Mouse (Mus musculus): ENCODE results near the gene Ubr1. TPM values are rescaled to one million over a fixed set of nuclear protein-coding genes. Genes with fewer than 3 reads are reported as not detected.
A peak's percentile ranks its signal among the peaks of the same experiment; 100 is the strongest.

Ubr1 gene
- total and polyA plus RNA-seq, 3 experiments, result 10.7 to 18.1 (median 16.0) TPM

DNA sequence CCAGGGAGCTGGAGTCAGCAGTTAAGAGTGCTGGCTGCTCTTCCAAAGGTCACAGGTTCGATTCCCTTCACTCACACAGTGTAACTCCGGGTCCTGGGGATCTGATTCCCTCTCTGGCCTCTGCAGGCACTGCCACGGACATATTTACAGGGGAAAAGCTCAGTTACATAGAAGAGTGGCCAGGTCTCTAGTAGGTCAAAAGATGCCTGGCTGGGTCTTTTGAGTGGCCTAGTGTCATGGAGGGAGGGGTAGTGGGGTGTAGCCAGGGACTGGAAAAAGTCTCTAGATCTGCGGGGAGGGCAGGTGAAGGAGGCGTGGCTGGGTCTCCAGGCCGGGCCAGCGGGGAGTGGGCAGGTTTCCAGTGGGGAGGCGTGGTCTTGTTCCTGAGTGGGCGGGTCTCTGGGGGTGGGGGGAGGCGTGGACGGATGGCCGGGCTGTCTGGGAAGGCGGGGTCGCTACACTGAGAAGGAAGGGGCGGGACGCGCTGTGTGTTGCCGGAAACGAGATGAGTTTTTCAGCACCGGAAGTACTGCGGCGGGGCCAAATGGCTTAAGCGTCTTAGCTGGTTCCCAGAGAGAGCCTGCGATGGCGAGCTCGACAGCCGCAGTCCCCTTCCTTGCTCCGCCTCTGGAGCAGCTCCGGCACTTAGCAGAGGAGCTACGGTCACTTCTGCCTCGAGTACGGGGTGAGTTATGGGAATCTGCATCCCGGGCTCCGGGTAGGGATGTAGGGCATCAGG, 37.6 kb upstream of the Ubr1 start, which contains the start of gene Ccndbp1 (continued):
- TF ChIP-seq RCOR1 (conservative IDR thresholded peaks at IDR 0.05; ENCODE audit: low read depth, low read length) (no peak), HCFC1 (IDR thresholded peaks at IDR 0.05; ENCODE audit: low read depth, low read length) (peak; percentile 81), ZNF384 (IDR thresholded peaks at IDR 0.05; ENCODE audit: low read depth, low read length) (no peak), JUND (conservative IDR thresholded peaks at IDR 0.05; ENCODE audit: low read depth, low read length) (no peak), ZMIZ1 (IDR thresholded peaks at IDR 0.05; ENCODE audit: low read depth, low read length) (peak; percentile 66; the same call in 1 of the 2 replicates), POLR2AphosphoS2 (IDR thresholded peaks at IDR 0.05; ENCODE audit: low read depth, low read length) (no peak; the same call in 1 of the 2 replicates), MYC (IDR thresholded peaks at IDR 0.05; ENCODE audit: low read depth, low read length) (no peak)

DNA sequence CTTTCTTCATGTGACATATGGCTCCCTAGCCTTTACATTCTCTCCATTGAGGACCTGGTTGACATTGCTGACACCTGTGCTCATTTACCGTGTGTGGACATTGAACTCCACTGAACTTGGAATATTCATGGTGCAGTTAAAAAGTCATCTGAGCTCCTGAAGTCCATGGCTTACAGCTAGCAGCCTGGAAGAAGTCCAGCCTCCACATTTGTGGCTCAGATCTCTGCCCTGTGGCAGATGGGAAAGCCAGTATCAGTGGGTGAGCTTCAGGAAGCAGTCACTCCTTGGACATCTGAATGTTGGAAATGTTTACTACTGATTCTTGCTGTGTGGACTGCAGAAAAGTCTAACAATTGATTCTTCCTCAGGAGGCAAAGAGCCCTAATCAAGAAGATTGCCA, 36.5 kb upstream of the Ubr1 start:
- peaks cover 2 to 13% of the 10 kb centered on the region in 2 experiments; a peak in 2 of 4 replicates for H3K4me1 ChIP-seq (ENCODE audit: control insufficient read depth in 1 of 2, insufficient read depth in 2 of 2)
- H3K9me3 ChIP-seq (replicated peaks; ENCODE audit: low read length), result no peaks in the 10 kb centered on the region
- no peak overlapping the region for H3K27ac ChIP-seq (ENCODE audit: insufficient read depth, low read depth)
- 0 out of 2 replicates have a peak, but pooled peaks cover 2% of the 10 kb centered on the region for H3K79me2 ChIP-seq (replicated peaks; ENCODE audit: control insufficient read depth, extremely low read depth, insufficient read depth, poor library complexity, severe bottlenecking)
- no peaks in the 10 kb centered on the region for H3K27me3 ChIP-seq (replicated peaks)
- TF ChIP-seq POLR2A (IDR thresholded peaks at IDR 0.05; ENCODE audit: low read depth, low read length) (no peak), POLR2AphosphoS2 (IDR thresholded peaks at IDR 0.05; ENCODE audit: low read depth, low read length) (no peak), NELFE (IDR thresholded peaks at IDR 0.05; ENCODE audit: low read depth, low read length) (no peak), IRF4 (IDR thresholded peaks at IDR 0.05; ENCODE audit: low read depth, low read length) (no peak), CHD1 (IDR thresholded peaks at IDR 0.05; ENCODE audit: low read depth, low read length) (no peak), USF2 (conservative IDR thresholded peaks at IDR 0.05; ENCODE audit: low read depth, low read length) (no peak), PAX5 (IDR thresholded peaks at IDR 0.05; ENCODE audit: low read length) (no peak), SIN3A (IDR thresholded peaks at IDR 0.05; ENCODE audit: low read length) (no peak), RAD21 (IDR thresholded peaks at IDR 0.05; ENCODE audit: low read depth, low read length) (no peak)
- no peak overlapping the region for H3K4me2 ChIP-seq (ENCODE audit: insufficient read depth, low read depth, poor library complexity, severe bottlenecking)
- DNase-seq (ENCODE audit: extremely low read depth), result no peak
- no peak overlapping the region for H3K9ac ChIP-seq (ENCODE audit: insufficient read depth, low read depth)
- in situ Hi-C loops (cut with MboI; ENCODE audit: low pct_ligation_motif_present, low pct_unique_long_range_greater_than_20kb, low sequenced_read_pairs), result no loop called here
- H3K4me3 ChIP-seq (replicated peaks in 1 of 3; ENCODE audit: low read depth in 2 of 3, low read length in 2 of 3, poor library complexity in 1 of 3), result no peak overlapping the region
- H3K36me3 ChIP-seq (replicated peaks in 1 of 2; ENCODE audit: control insufficient read depth in 1 of 2, insufficient read depth in 1 of 2, low read length in 1 of 2), result peaks cover 8 to 22% of the 10 kb centered on the region in 2 experiments
- dilution Hi-C loops (cut with MboI; ENCODE audit: extremely low pct_ligation_motif_present, extremely low pct_unique_long_range_greater_than_20kb, low sequenced_read_pairs), result no loop called here

DNA sequence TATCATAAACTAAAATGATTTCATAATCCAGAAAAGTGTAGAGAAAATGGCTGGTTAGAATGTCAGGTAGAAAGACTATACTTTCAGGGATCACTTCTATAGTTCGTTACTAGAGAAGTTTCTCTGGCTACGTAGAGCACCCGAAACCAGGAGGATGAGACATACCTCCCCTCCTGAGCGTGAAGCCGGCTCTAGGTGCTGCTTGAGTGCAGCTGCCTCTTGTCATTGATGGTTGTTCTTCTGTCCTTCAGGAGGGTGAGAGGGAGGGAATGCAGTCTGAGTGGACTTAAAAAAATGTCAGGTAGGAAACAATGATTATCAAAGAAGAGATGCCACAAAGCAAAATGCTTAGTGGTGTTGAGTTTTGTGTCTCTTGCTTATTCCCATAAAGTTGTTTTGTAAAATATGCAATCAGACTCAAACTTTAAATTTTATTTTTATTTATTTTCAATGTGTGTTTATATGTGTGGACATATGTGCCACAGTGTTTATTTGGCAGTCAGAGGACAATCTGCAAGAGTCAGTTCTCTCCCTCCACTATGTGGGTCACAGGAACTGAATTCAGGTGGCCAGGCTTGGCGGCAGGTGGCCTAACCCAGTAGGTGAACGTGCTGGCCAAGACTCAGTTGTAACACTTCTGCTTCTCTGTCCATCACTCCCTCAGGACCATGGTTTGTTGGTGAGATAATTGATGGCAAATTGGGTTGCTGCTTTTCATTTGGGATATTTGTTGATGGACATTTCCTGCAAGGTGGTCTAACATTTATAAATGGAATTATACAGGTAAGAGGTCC, 33.7 kb upstream of the Ubr1 start:
- Histone ChIP-seq H3K27me3 (replicated peaks) (no peaks in the 10 kb centered on the region), H3K27ac (ENCODE audit: insufficient read depth, low read depth) (no peak overlapping the region), H3K9ac (ENCODE audit: insufficient read depth, low read depth) (no peak overlapping the region), H3K36me3 (replicated peaks in 1 of 2; ENCODE audit: control insufficient read depth in 1 of 2, insufficient read depth in 1 of 2, low read length in 1 of 2) (peaks cover 7 to 9% of the 10 kb centered on the region in 2 experiments), H3K4me2 (ENCODE audit: insufficient read depth, low read depth, poor library complexity, severe bottlenecking) (no peak overlapping the region), H3K4me3 (replicated peaks in 1 of 3; ENCODE audit: low read depth in 2 of 3, low read length in 2 of 3, poor library complexity in 1 of 3) (no peak overlapping the region), H3K9me3 (replicated peaks; ENCODE audit: low read length) (no peaks in the 10 kb centered on the region), H3K79me2 (replicated peaks; ENCODE audit: control insufficient read depth, extremely low read depth, insufficient read depth, poor library complexity, severe bottlenecking) (0 out of 2 replicates have a peak, but pooled peaks cover 2% of the 10 kb centered on the region), H3K4me1 (ENCODE audit: control insufficient read depth in 1 of 2, insufficient read depth in 2 of 2) (peaks cover 0 to 7% of the 10 kb centered on the region in 2 experiments; a peak in 2 of 4 replicates)
- DNase-seq (ENCODE audit: extremely low read depth), result no peak
- in situ Hi-C loops (cut with MboI; ENCODE audit: low pct_ligation_motif_present, low pct_unique_long_range_greater_than_20kb, low sequenced_read_pairs) (no loop called here), dilution Hi-C loops (cut with MboI; ENCODE audit: extremely low pct_ligation_motif_present, extremely low pct_unique_long_range_greater_than_20kb, low sequenced_read_pairs) (no loop called here)
- TF ChIP-seq PAX5 (IDR thresholded peaks at IDR 0.05; ENCODE audit: low read length) (no peak), E2F4 (IDR thresholded peaks at IDR 0.05; ENCODE audit: insufficient replicate concordance, low read depth, low read length) (no peak), MEF2A (IDR thresholded peaks at IDR 0.05; ENCODE audit: borderline replicate concordance, low read depth, low read length) (no peak), CHD1 (IDR thresholded peaks at IDR 0.05; ENCODE audit: low read depth, low read length) (no peak), ZMIZ1 (IDR thresholded peaks at IDR 0.05; ENCODE audit: low read depth, low read length) (no peak), ELF1 (IDR thresholded peaks at IDR 0.05; ENCODE audit: low read depth, low read length) (no peak), ETS1 (conservative IDR thresholded peaks at IDR 0.05; ENCODE audit: low read depth, low read length) (no peak), NRF1 (IDR thresholded peaks at IDR 0.05; ENCODE audit: low read depth, low read length) (no peak), IRF4 (IDR thresholded peaks at IDR 0.05; ENCODE audit: low read depth, low read length) (no peak), SMC3 (IDR thresholded peaks at IDR 0.05; ENCODE audit: low read depth, low read length) (no peak), CHD2 (IDR thresholded peaks at IDR 0.05; ENCODE audit: low read length) (no peak), MAX (IDR thresholded peaks at IDR 0.05; ENCODE audit: low read length) (no peak), USF1 (IDR thresholded peaks at IDR 0.05; ENCODE audit: low read depth, low read length) (no peak), SIN3A (IDR thresholded peaks at IDR 0.05; ENCODE audit: low read length) (no peak), UBTF (IDR thresholded peaks at IDR 0.05; ENCODE audit: low read depth, low read length) (no peak), RCOR1 (conservative IDR thresholded peaks at IDR 0.05; ENCODE audit: low read depth, low read length) (no peak), BHLHE40 (IDR thresholded peaks at IDR 0.05; ENCODE audit: low read depth, low read length) (no peak), NELFE (IDR thresholded peaks at IDR 0.05; ENCODE audit: low read depth, low read length) (no peak), POLR2AphosphoS2 (IDR thresholded peaks at IDR 0.05; ENCODE audit: low read depth, low read length) (no peak)

Measured in CH12.LX (cell line).